Mouse (Mus musculus): ENCODE results near the gene Fry.

DNA sequence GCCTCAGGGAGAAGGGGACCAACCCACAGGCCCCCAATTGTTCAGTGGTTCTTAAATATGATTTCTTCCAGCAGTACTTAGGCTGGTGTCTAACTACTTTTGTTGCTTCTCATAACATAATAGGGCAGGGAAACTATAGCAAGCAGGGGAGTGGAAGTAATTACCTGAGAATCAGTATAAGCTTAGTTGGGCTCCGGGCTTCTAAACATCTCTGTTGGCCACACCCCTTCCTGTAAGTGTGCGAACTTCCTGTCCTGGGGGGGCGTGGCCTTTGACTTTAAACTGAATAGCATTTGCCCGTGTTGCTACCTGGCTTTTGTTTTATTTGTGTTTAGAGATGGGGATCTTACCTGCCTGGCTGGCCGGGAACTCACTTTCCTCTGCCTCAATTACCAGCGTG is 172.8 kb downstream of the Fry start:
- TF ChIP-seq POLR2A (IDR thresholded peaks at IDR 0.05; ENCODE audit: low read depth, low read length) (no peak), CTCF (IDR thresholded peaks at IDR 0.05; ENCODE audit: extremely low read depth, insufficient read length, insufficient replicate concordance, low read depth, low read length) (no peak)
